Mouse (Mus musculus) embryonic facial prominence, embryonic 12.5 days (tissue): ENCODE results near the gene Pgap1. TPM values are rescaled to one million over a fixed set of nuclear protein-coding genes. Genes with fewer than 3 reads are reported as not detected.

Experiments
- ATAC-seq: fragments of 200-750 bp; cut with Nextera tagmentation; 2 replicates; pipeline ENCODE4 v1.8.0; 2017; ENCODE audit not compliant: insufficient number of reproducible peaks, insufficient read depth, low FRiP score, low TSS enrichment
- H3K27ac ChIP-seq: fragments of 300-500 bp; sonication (generic); 2 replicates; pipeline ENCODE4 v1.5.1; 2016; ENCODE audit warnings: mild to moderate bottlenecking
- H3K27me3 ChIP-seq: fragments of 300-500 bp; sonication (generic); 2 replicates; pipeline ENCODE4 v1.6.1; 2016; ENCODE audit warnings: mild to moderate bottlenecking, moderate library complexity
- H3K36me3 ChIP-seq: fragments of 300-500 bp; sonication (generic); 2 replicates; pipeline ENCODE4 v1.6.1; 2016; ENCODE audit warnings: mild to moderate bottlenecking
- H3K4me1 ChIP-seq: fragments of 300-500 bp; sonication (generic); 2 replicates; pipeline ENCODE4 v1.6.1; 2016
- H3K4me2 ChIP-seq: fragments of 300-500 bp; sonication (generic); replicated peaks from 2 replicates; pipeline ENCODE4 v1.6.1; 2016; ENCODE audit warnings: mild to moderate bottlenecking, moderate library complexity
- H3K4me3 ChIP-seq: fragments of 300-500 bp; sonication (generic); 2 replicates; pipeline ENCODE4 v1.5.1; 2016; ENCODE audit warnings: mild to moderate bottlenecking
- H3K9ac ChIP-seq: fragments of 300-500 bp; sonication (generic); 2 replicates; pipeline ENCODE4 v1.6.1; 2016; ENCODE audit warnings: mild to moderate bottlenecking, moderate library complexity
- H3K9me3 ChIP-seq: fragments of 300-500 bp; sonication (generic); 2 replicates; pipeline ENCODE4 v1.6.1; 2016; ENCODE audit warnings: mild to moderate bottlenecking, moderate library complexity
- WGBS: fragments of 180-500 bp; shearing (Covaris S2); methylation state at CpG from one replicate; pipeline ENCODE4 v1.1.7; 2016; 5-methylcytosine and 5-hydroxymethylcytosine counted together
- polyA plus RNA-seq: library from polyadenylated mRNA; unstranded; fragments of >200 nt; fragmentation: Nextera tagmentation; extraction: Ambion mirVana; gene quantifications from 2 replicates; pipeline ENCODE4 v1.2.1, GENCODE M21; 2016

Gene Pgap1
- polyA plus RNA-seq, 1 experiment from 2014 or later = 6.4 TPM

- Histone ChIP-seq H3K4me3 (no peak overlapping the region), H3K9ac (no peak overlapping the region), H3K9me3 (no peaks in the 10 kb centered on the region), H3K27ac (no peak overlapping the region), H3K36me3 (no peaks in the 10 kb centered on the region), H3K4me2 (no peak overlapping the region), H3K4me1 (no peaks in the 10 kb centered on the region), H3K27me3 (no peaks in the 10 kb centered on the region)
- WGBS = 83% methylated on average over 1 of the region's 1 CpGs
- no peak for ATAC-seq
Observed at GRCm38 (mm10) chr1:54513836-54514235, 43.6 kb downstream of the Pgap1 start.

- Histone ChIP-seq H3K4me3 (no peak overlapping the region), H3K4me2 (no peak overlapping the region), H3K4me1 (no peaks in the 10 kb centered on the region), H3K36me3 (no peaks in the 10 kb centered on the region), H3K27ac (no peak overlapping the region), H3K27me3 (no peaks in the 10 kb centered on the region), H3K9ac (no peak overlapping the region), H3K9me3 (no peaks in the 10 kb centered on the region)
- ATAC-seq = no peak
- WGBS = 78% methylated on average over 2 of the region's 2 CpGs
Observed at GRCm38 (mm10) chr1:54498496-54498895, 59.0 kb downstream of the Pgap1 start.

GRCm38 (mm10) chr1:54496254-54496653 is 61.2 kb downstream of the Pgap1 start:
- Histone ChIP-seq H3K4me3 (no peak overlapping the region), H3K4me2 (no peak overlapping the region), H3K4me1 (no peaks in the 10 kb centered on the region), H3K9ac (no peak overlapping the region), H3K36me3 (no peaks in the 10 kb centered on the region), H3K27ac (no peak overlapping the region), H3K9me3 (no peaks in the 10 kb centered on the region), H3K27me3 (no peaks in the 10 kb centered on the region)
- ATAC-seq = no peak
- WGBS = 66% methylated on average over 1 of the region's 1 CpGs

- no peak overlapping the region for H3K4me2 ChIP-seq
Observed at GRCm38 (mm10) chr1:54493496-54493895, 64.0 kb downstream of the Pgap1 start.

GRCm38 (mm10) chr1:54492435-54492841 is 65.0 kb downstream of the Pgap1 start:
- no peak overlapping the region for H3K4me2 ChIP-seq
- H3K9me3 ChIP-seq = no peaks in the 10 kb centered on the region
- no peak overlapping the region for H3K9ac ChIP-seq
- no peaks in the 10 kb centered on the region for H3K4me1 ChIP-seq
- no peak overlapping the region for H3K4me3 ChIP-seq
- no peak for ATAC-seq
- WGBS = 80% methylated on average over 2 of the region's 2 CpGs
- H3K27ac ChIP-seq = no peak overlapping the region
- H3K27me3 ChIP-seq = no peaks in the 10 kb centered on the region
- 0 out of 2 replicates have a peak, but pooled peaks cover 4% of the 10 kb centered on the region for H3K36me3 ChIP-seq

More at GRCm38 (mm10) chr1:54493496-54493895, 64.0 kb downstream of the Pgap1 start:
- H3K4me1 ChIP-seq = no peaks in the 10 kb centered on the region
- no peaks in the 10 kb centered on the region for H3K9me3 ChIP-seq
- no peak overlapping the region for H3K4me3 ChIP-seq
- H3K27ac ChIP-seq = no peak overlapping the region
- no peaks in the 10 kb centered on the region for H3K27me3 ChIP-seq
- WGBS = 88% methylated on average over 3 of the region's 3 CpGs
- no peak overlapping the region for H3K9ac ChIP-seq
- no peaks in the 10 kb centered on the region for H3K36me3 ChIP-seq
- ATAC-seq = no peak

- H3K4me3 ChIP-seq = no peak overlapping the region
- no peaks in the 10 kb centered on the region for H3K27me3 ChIP-seq
- H3K4me1 ChIP-seq = no peaks in the 10 kb centered on the region
- WGBS = 86% methylated on average over 3 of the region's 3 CpGs
- H3K27ac ChIP-seq = no peak overlapping the region
- H3K9ac ChIP-seq = no peak overlapping the region
- peaks cover 11% of the 10 kb centered on the region; the same call in 1 of the 2 replicates for H3K36me3 ChIP-seq
- no peaks in the 10 kb centered on the region for H3K9me3 ChIP-seq
- no peak overlapping the region for H3K4me2 ChIP-seq
- ATAC-seq = no peak
Observed at GRCm38 (mm10) chr1:54484744-54485420, 72.6 kb downstream of the Pgap1 start.

- Histone ChIP-seq H3K27me3 (no peaks in the 10 kb centered on the region), H3K27ac (no peak overlapping the region), H3K4me1 (no peaks in the 10 kb centered on the region), H3K4me3 (no peak overlapping the region), H3K9ac (no peak overlapping the region), H3K36me3 (peaks cover 8% of the 10 kb centered on the region), H3K4me2 (no peak overlapping the region), H3K9me3 (no peaks in the 10 kb centered on the region)
- 95% methylated on average over 12 of the region's 12 CpGs for WGBS
- ATAC-seq = no peak
Observed at GRCm38 (mm10) chr1:54480491-54480890, 77.0 kb downstream of the Pgap1 start.

- Histone ChIP-seq H3K27ac (no peak overlapping the region), H3K4me3 (no peak overlapping the region), H3K36me3 (no peaks in the 10 kb centered on the region), H3K27me3 (no peaks in the 10 kb centered on the region), H3K4me1 (no peaks in the 10 kb centered on the region), H3K9me3 (no peaks in the 10 kb centered on the region), H3K9ac (no peak overlapping the region), H3K4me2 (no peak overlapping the region)
- ATAC-seq = no peak
Observed at GRCm38 (mm10) chr1:54468662-54469061, 88.8 kb downstream of the Pgap1 start.

- Histone ChIP-seq H3K4me2 (no peak overlapping the region), H3K4me1 (no peaks in the 10 kb centered on the region), H3K4me3 (no peak overlapping the region), H3K27ac (no peak overlapping the region), H3K27me3 (no peaks in the 10 kb centered on the region), H3K9ac (no peak overlapping the region), H3K36me3 (no peaks in the 10 kb centered on the region), H3K9me3 (no peaks in the 10 kb centered on the region)
- no peak for ATAC-seq
- 94% methylated on average over 1 of the region's 1 CpGs for WGBS
Observed at GRCm38 (mm10) chr1:54467366-54467765, 90.1 kb downstream of the Pgap1 start.

GRCm38 (mm10) chr1:54452116-54452515 is 105.4 kb downstream of the Pgap1 start:
- no peaks in the 10 kb centered on the region for H3K4me1 ChIP-seq
- WGBS = 82% methylated on average over 2 of the region's 2 CpGs
- H3K27ac ChIP-seq = no peak overlapping the region
- H3K27me3 ChIP-seq = no peaks in the 10 kb centered on the region
- H3K4me2 ChIP-seq = no peak overlapping the region
- no peak overlapping the region for H3K9ac ChIP-seq
- no peak for ATAC-seq
- no peak overlapping the region for H3K4me3 ChIP-seq
- no peaks in the 10 kb centered on the region for H3K9me3 ChIP-seq
- H3K36me3 ChIP-seq = no peaks in the 10 kb centered on the region

- Histone ChIP-seq H3K9ac (no peak overlapping the region), H3K36me3 (no peaks in the 10 kb centered on the region), H3K4me3 (no peak overlapping the region), H3K4me1 (no peaks in the 10 kb centered on the region), H3K4me2 (no peak overlapping the region), H3K9me3 (no peaks in the 10 kb centered on the region), H3K27ac (no peak overlapping the region), H3K27me3 (no peaks in the 10 kb centered on the region)
- no peak for ATAC-seq
- WGBS = 81% methylated on average over 4 of the region's 4 CpGs
Observed at GRCm38 (mm10) chr1:54448833-54449232, 108.7 kb downstream of the Pgap1 start.

GRCm38 (mm10) chr1:54443641-54444040 is 113.8 kb downstream of the Pgap1 start:
- 51% methylated on average over 7 of the region's 7 CpGs for WGBS

More at GRCm38 (mm10) chr1:54443641-54444040, 113.8 kb downstream of the Pgap1 start:
- Histone ChIP-seq H3K4me3 (no peak overlapping the region), H3K4me1 (no peaks in the 10 kb centered on the region), H3K27me3 (no peaks in the 10 kb centered on the region), H3K27ac (no peak overlapping the region), H3K4me2 (no peak overlapping the region), H3K36me3 (no peaks in the 10 kb centered on the region), H3K9me3 (no peaks in the 10 kb centered on the region), H3K9ac (no peak overlapping the region)
- ATAC-seq = no peak
